Mouse (Mus musculus) liver, adult 2 months (tissue): ENCODE results near the gene Itsn2.

Experiments
- CTCF ChIP-seq: fragments of 200-500 bp; IDR thresholded peaks from 2 replicates; pipeline ENCODE4 v1.5.1; 2011; ENCODE audit warnings: low read depth, low read length, control low read depth
- POLR2A ChIP-seq: fragments of 200-500 bp; IDR thresholded peaks from 2 replicates; pipeline ENCODE4 v1.6.1; 2011; ENCODE audit warnings: low read length, control low read depth; ENCODE audit not compliant: insufficient read depth; ENCODE audit errors: extremely low read depth

- TF ChIP-seq CTCF, result peak; percentile 28
- no peak for TF ChIP-seq POLR2A
These were observed 127.6 kb downstream of the Itsn2 start for GRCm38 (mm10) chr12:4719762-4720754.
